Mouse (Mus musculus): ENCODE measurements at regions not wholly inside any gene's neighbourhood (a gene's known extent, or its start where the extent isn't known, plus 50 kb on each side); places are given as distances from the start of the nearest gene placed in this dataset.

- TF ChIP-seq CTCF (IDR thresholded peaks at IDR 0.05; ENCODE audit: borderline replicate concordance, insufficient read depth, low read depth, low read length): no peak
- TF ChIP-seq POLR2A (IDR thresholded peaks at IDR 0.05; ENCODE audit: borderline replicate concordance, insufficient read depth, low read length): no peak
Observed at GRCm38 (mm10) chr3:140205914-140206313, 1000.4 kb downstream of the Stpg2 start.

Measured in cerebellum, adult 2 months (tissue).